Mouse (Mus musculus) heart, postnatal 0 days (tissue): Measurements from ENCODE around the gene Higd1b. TPM values are rescaled to one million over a fixed set of nuclear protein-coding genes. Genes with fewer than 3 reads are reported as not detected.

Experiments used
- ATAC-seq: fragments of 200-750 bp; cut with Nextera tagmentation; 2 replicates; pipeline ENCODE4 v1.8.0; 2017; ENCODE audit warnings: low read depth, moderate number of reproducible peaks, moderate library complexity; ENCODE audit not compliant: insufficient read depth
- DNase-seq: peaks from one replicate; pipeline ENCODE4 v3.0.0-alpha.2; 2016; ENCODE audit warnings: low spot score
- H3K27ac ChIP-seq: fragments of 300-500 bp; sonication (generic); 2 replicates; pipeline ENCODE4 v1.5.1; 2014; ENCODE audit warnings: low read depth, mild to moderate bottlenecking
- H3K27me3 ChIP-seq: fragments of 300-500 bp; sonication (generic); 2 replicates; pipeline ENCODE4 v1.6.1; 2014; ENCODE audit warnings: low read length, mixed read lengths; ENCODE audit not compliant: control insufficient read depth, insufficient read depth
- H3K36me3 ChIP-seq: fragments of 300-500 bp; sonication (generic); replicated peaks from 2 replicates; pipeline ENCODE4 v1.6.1; 2014; ENCODE audit warnings: low read length, mixed read lengths; ENCODE audit not compliant: control insufficient read depth, insufficient read depth
- H3K4me1 ChIP-seq: fragments of 300-500 bp; sonication (generic); 2 replicates; pipeline ENCODE4 v1.6.1; 2014; ENCODE audit warnings: antibody characterized with exemption; ENCODE audit not compliant: control insufficient read depth, insufficient read depth
- H3K4me2 ChIP-seq: fragments of 300-500 bp; sonication (generic); 2 replicates; pipeline ENCODE4 v1.6.1; 2014; ENCODE audit warnings: low read depth, mild to moderate bottlenecking, low read length, moderate library complexity
- H3K4me3 ChIP-seq: fragments of 300-500 bp; sonication (generic); 2 replicates; pipeline ENCODE4 v1.5.1; 2014; ENCODE audit warnings: low read depth, low read length
- H3K9ac ChIP-seq: fragments of 300-500 bp; sonication (generic); replicated peaks from 2 replicates; pipeline ENCODE4 v1.6.1; 2014; ENCODE audit warnings: low read depth, low read length, mixed read lengths
- H3K9me3 ChIP-seq: fragments of 300-500 bp; sonication (generic); replicated peaks from 2 replicates; pipeline ENCODE4 v1.6.1; 2016; ENCODE audit warnings: low read length; ENCODE audit not compliant: control insufficient read depth
- CTCF ChIP-seq: IDR thresholded peaks from 2 replicates; pipeline ENCODE4 v1.5.1; 2016; ENCODE audit warnings: antibody characterized with exemption, control low read depth, low read depth
- EP300 ChIP-seq: IDR thresholded peaks from 2 replicates; pipeline ENCODE4 v1.6.1; 2016; ENCODE audit warnings: antibody characterized with exemption, low read depth
- WGBS: fragments of 180-500 bp; shearing (Covaris S2); extraction: QIAGEN DNeasy Blood & Tissue Kit; methylation state at CpG from one replicate; pipeline ENCODE4 v1.1.7; 2014; 5-methylcytosine and 5-hydroxymethylcytosine counted together
- polyA plus RNA-seq: library from polyadenylated mRNA; unstranded; fragments of >200 nt; fragmentation: Nextera tagmentation; extraction: Ambion mirVana; gene quantifications from 2 replicates; pipeline ENCODE4 v1.2.1, GENCODE M21; 2015
- total RNA-seq: library from RNA; depleted of rRNA; stranded (reverse); fragments of >200 nt; gene quantifications from 2 replicates; pipeline ENCODE4 v1.2.3, GENCODE M21; 2014; ENCODE audit warnings: low replicate concordance

Gene Higd1b
- total and polyA plus RNA-seq, 2 experiments from 2014 or later, result 11.7 to 38.7 TPM

DNA sequence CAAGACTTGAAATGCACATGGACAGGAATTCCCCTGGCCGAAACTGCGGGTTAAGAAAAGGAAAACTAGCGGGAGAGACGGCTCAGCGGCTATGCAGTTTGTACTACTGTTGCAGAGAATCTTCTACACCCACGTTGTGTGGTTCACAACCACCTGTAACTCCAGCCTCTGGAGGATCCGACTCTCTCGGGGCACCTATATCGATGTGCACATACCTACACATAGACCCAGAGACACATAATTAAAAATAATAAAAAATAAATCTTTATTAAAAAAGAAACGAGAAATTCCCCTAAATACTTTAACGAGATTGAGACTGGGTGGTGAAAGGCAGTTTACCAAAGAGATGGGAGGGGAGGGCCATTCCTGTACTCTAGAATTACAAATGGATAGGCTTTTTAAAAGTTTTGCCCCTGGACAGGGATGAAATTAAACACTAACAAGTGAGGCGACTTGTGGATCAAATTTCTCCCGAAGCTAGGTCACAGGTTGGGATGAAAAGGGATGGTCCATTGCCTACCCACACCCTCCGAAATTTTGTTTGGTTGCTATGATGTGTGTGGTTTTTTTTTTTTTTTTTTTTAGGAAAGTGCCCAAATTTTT, 15.8 kb upstream of the Higd1b start:
- 17% methylated on average over 14 of the region's 14 CpGs for WGBS
- Histone ChIP-seq H3K4me2 (peak overlapping the region; percentile 80), H3K36me3 (no peaks in the 10 kb centered on the region), H3K27ac (peak overlapping the region; percentile 98), H3K4me3 (peak overlapping the region; percentile 95), H3K4me1 (peaks cover 19% of the 10 kb centered on the region), H3K27me3 (no peaks in the 10 kb centered on the region), H3K9ac (peak overlapping the region; percentile 96; the same call in 1 of the 2 replicates), H3K9me3 (no peaks in the 10 kb centered on the region)
- no peak for TF ChIP-seq CTCF
- no peak for TF ChIP-seq EP300
- no peak for ATAC-seq
- no peak for DNase-seq

DNA sequence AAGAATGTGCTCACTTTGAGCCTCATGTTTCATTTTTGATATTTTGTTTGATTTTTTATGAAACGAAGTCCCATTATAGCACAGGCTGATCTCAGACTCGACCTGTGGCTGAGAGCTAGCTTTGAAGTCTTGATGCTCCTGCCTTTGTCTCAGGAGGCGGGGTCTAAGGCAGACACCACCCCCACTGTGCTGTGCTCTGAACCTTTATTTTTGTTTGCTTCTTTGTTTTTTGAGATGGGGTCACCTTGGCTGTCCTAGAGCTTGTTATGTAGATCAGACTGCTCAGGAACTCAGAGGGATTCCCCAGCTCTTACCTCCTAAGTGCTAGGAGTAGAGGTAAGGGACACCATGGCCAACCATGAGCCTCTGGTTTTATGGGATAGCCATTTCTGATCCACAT, 15.2 kb upstream of the Higd1b start:
- Histone ChIP-seq H3K27ac (no peak overlapping the region), H3K9ac (no peak overlapping the region), H3K4me3 (no peak overlapping the region), H3K4me2 (no peak overlapping the region), H3K27me3 (no peaks in the 10 kb centered on the region), H3K36me3 (no peaks in the 10 kb centered on the region), H3K4me1 (peaks cover 19% of the 10 kb centered on the region), H3K9me3 (no peaks in the 10 kb centered on the region)
- 59% methylated on average over 3 of the region's 3 CpGs for WGBS
- ATAC-seq (no peak), DNase-seq (no peak)
- TF ChIP-seq CTCF, result no peak
- no peak for TF ChIP-seq EP300

DNA sequence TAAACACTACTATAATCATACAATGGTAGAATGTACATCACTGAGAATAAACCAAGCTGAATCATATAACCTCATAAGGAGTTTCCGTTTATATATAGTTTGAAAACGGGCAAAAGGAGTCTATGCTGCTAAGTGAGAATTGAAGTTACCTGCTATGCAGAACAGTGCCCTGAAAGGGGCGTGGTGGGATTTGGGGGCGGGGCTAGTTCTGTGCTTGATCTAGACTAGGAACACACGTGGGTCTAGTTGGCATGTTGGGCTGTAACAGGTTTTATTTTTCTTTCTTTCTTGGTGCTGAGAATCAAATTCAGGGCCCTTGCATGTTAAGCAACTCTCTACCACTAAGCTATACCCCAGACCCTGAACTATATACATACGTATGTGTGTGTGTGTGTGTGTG, 14.4 kb upstream of the Higd1b start:
- Histone ChIP-seq H3K9ac (no peak overlapping the region), H3K36me3 (no peaks in the 10 kb centered on the region), H3K4me1 (peaks cover 13% of the 10 kb centered on the region), H3K27ac (no peak overlapping the region), H3K27me3 (no peaks in the 10 kb centered on the region), H3K4me2 (no peak overlapping the region), H3K9me3 (no peaks in the 10 kb centered on the region), H3K4me3 (no peak overlapping the region)
- no peak for TF ChIP-seq EP300
- no peak for TF ChIP-seq CTCF
- DNase-seq, result no peak
- ATAC-seq, result no peak
- 54% methylated on average over 6 of the region's 6 CpGs for WGBS

DNA sequence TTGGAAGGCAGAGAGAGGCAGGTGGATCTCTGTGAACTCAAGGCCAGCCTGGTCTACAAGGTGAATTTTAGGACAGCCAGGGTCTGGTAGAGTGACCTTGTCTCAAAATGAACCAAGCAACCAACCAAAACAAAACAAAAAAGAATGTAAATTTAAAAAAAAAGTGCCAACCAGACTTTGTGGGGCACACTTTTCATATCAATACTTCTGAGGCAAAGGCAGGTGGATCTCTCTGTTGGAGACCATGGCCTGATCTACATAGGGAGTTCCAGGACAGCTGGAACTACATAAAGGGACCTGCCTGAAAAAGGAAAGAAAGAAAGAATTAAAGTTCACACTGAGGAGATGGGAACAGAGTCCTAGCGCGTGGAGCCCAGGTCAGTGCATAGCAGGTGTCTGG, 9.2 kb upstream of the Higd1b start:
- Histone ChIP-seq H3K9me3 (no peaks in the 10 kb centered on the region), H3K36me3 (no peaks in the 10 kb centered on the region), H3K27ac (no peak overlapping the region), H3K27me3 (no peaks in the 10 kb centered on the region), H3K9ac (no peak overlapping the region), H3K4me3 (no peak overlapping the region), H3K4me1 (peaks cover 8% of the 10 kb centered on the region; the same call in 1 of the 2 replicates), H3K4me2 (no peak overlapping the region)
- TF ChIP-seq CTCF (no peak), EP300 (no peak)
- ATAC-seq, result no peak
- 85% methylated on average over 2 of the region's 2 CpGs for WGBS
- no peak for DNase-seq

DNA sequence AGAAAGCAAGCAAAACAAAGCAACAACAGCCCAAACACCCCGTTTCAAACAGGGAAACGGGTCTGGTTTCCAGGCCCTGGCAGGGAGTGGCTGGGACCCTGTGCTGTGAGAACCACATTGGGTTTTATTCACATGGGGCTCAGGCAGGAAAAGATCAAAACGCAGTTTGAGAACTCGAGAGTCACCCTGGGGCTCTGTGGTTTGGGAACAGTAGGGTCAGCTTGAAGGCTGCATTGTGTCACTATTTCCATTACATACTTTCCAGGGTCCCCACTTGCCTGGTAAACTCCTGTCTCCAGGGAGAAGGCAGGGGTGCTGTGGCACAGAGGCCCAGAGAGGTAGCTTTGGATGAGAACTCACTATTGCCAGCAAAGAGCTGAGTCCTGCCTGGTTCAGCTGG, 8.6 kb upstream of the Higd1b start:
- H3K9ac ChIP-seq, result 0 out of 2 replicates have a peak overlapping the region, but pooled peaks have one; percentile 2
- H3K4me3 ChIP-seq, result no peak overlapping the region
- H3K4me1 ChIP-seq, result peaks cover 8% of the 10 kb centered on the region; the same call in 1 of the 2 replicates
- ATAC-seq, result no peak
- no peaks in the 10 kb centered on the region for H3K9me3 ChIP-seq
- TF ChIP-seq EP300 (no peak), CTCF (no peak)
- WGBS, result 49% methylated on average over 4 of the region's 4 CpGs
- H3K27me3 ChIP-seq, result no peaks in the 10 kb centered on the region
- DNase-seq, result no peak
- H3K4me2 ChIP-seq, result no peak overlapping the region
- H3K27ac ChIP-seq, result peak overlapping the region; percentile 32
- H3K36me3 ChIP-seq, result no peaks in the 10 kb centered on the region

DNA sequence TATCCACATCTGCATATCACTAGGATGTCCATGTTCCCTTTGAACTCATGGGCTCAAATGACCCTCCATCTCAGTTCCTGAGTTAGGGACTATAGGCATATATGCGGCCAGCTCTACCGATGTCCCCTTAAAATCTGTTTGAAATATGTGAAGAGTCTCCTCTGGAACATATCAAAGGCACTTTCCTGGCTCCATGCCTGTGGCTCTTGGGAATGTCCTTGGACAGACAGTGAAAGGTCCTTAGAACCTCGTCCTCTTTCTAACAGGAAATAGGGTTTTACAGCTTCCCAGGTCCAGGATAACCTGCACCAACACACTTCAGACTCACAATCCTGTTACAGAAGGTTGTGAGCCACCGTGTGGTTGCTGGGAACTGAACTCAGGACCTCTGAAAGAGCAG, 5.4 kb upstream of the Higd1b start:
- no peaks in the 10 kb centered on the region for H3K27me3 ChIP-seq
- H3K36me3 ChIP-seq, result no peaks in the 10 kb centered on the region
- no peak overlapping the region for H3K4me3 ChIP-seq
- no peak for TF ChIP-seq EP300
- TF ChIP-seq CTCF, result no peak
- H3K27ac ChIP-seq, result no peak overlapping the region
- no peak overlapping the region for H3K9ac ChIP-seq
- no peaks in the 10 kb centered on the region for H3K9me3 ChIP-seq
- H3K4me1 ChIP-seq, result peaks cover 8% of the 10 kb centered on the region; the same call in 1 of the 2 replicates
- 35% methylated on average over 4 of the region's 4 CpGs for WGBS
- no peak overlapping the region for H3K4me2 ChIP-seq
- ATAC-seq (no peak), DNase-seq (no peak)
